Mouse (Mus musculus): ENCODE measurements at regions not wholly inside any gene's neighbourhood (a gene's known extent, or its start where the extent isn't known, plus 50 kb on each side); places are given as distances from the start of the nearest gene placed in this dataset.

GRCm38 (mm10) chr10:43794587-43794986 lies 107.0 kb downstream of the Qrsl1 start:
- no peak for ATAC-seq (replicated peaks in 1 of 2; ENCODE audit: insufficient read depth in 1 of 2, low FRiP score in 2 of 2, low TSS enrichment in 1 of 2, low read depth in 1 of 2, poor library complexity in 2 of 2, severe bottlenecking in 2 of 2)

DNA sequence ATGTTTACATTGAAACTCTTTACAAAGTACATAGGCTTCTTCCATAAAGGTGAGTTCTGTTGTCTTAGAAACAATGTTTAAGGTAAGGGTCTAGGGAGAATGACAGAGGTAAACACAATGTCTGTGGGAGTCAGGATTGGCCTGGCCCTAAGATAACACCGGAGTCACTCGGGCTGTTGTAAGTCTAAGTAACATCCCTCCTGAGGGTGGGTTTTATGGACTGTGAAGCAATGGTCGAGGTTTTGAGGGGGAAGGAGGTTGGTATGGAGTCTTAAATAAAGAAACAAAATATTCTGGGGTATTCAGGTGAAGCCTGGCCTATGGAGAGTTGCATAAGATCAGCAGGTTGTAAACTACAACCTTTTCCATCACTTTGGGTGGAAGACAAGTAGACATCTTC lies 101.5 kb downstream of the Qrsl1 start:
- ATAC-seq (replicated peaks in 1 of 2; ENCODE audit: insufficient read depth in 1 of 2, low FRiP score in 2 of 2, low TSS enrichment in 1 of 2, low read depth in 1 of 2, poor library complexity in 2 of 2, severe bottlenecking in 2 of 2), result no peak

DNA sequence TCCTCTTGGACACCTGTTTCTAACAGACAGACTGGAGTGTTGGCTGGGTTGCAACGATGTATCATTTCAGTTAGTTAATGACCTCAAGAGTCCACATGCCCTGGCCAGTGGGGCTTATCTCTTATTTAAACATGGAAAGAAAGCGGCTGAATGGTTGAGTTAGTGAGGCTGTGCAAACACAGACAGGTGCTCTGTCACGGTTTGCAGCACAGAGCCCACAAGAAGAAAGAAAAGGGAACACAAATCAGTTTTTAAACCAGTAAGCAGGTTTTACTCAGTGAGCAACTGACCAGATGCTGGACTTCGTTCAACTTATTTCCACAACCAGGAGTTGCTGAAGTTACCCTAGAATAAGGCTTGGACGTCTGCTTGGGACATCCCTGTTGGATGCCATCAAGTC lies 86.3 kb downstream of the Qrsl1 start:
- no peak for ATAC-seq (replicated peaks in 1 of 2; ENCODE audit: insufficient read depth in 1 of 2, low FRiP score in 2 of 2, low TSS enrichment in 1 of 2, low read depth in 1 of 2, poor library complexity in 2 of 2, severe bottlenecking in 2 of 2)

- ATAC-seq (replicated peaks in 1 of 2; ENCODE audit: insufficient read depth in 1 of 2, low FRiP score in 2 of 2, low TSS enrichment in 1 of 2, low read depth in 1 of 2, poor library complexity in 2 of 2, severe bottlenecking in 2 of 2), result no peak
Observed at GRCm38 (mm10) chr10:43817522-43818198, 83.9 kb downstream of the Qrsl1 start.

DNA sequence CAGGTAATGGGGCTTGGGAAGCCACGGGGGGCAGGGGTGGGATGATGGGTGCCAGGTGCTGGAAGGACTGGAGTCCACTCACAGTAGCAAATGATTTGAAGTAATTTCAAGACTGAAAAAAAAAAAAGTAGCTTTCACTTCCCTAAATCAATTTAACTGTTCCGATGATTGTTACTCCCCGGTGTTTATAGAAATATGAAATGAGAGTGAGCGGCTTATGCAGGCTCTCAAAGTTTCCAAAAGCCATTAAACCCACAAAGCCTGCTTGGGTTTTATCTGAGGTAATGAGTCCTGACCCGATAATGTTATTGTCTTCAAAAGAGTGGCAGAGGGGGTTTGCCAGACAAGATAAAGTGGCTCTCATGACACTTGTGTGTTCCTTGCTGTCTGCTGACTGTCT lies 82.9 kb downstream of the Qrsl1 start:
- ATAC-seq (replicated peaks in 1 of 2; ENCODE audit: insufficient read depth in 1 of 2, low FRiP score in 2 of 2, low TSS enrichment in 1 of 2, low read depth in 1 of 2, poor library complexity in 2 of 2, severe bottlenecking in 2 of 2), result no peak; a peak in 1 of 4 replicates

DNA sequence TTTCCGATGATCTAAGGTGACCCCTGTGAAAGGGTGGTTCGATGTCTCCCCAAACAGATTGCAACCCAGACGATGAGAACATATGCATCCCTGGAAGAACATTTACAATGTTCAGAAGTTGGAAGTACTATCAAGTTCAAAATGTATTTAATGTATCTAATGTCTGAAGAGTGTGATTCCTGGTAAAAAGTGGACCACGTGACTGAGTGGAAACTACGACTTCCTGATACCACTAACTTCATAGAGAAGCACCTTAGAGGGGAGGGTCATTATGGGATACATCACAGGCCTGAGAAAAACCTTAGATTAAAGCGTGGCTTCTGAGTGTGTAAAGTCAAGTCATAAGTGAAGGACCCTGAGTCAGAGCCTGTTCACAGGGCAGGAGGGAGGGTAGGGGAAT lies 82.1 kb downstream of the Qrsl1 start:
- ATAC-seq (replicated peaks in 1 of 2; ENCODE audit: insufficient read depth in 1 of 2, low FRiP score in 2 of 2, low TSS enrichment in 1 of 2, low read depth in 1 of 2, poor library complexity in 2 of 2, severe bottlenecking in 2 of 2), result no peak

DNA sequence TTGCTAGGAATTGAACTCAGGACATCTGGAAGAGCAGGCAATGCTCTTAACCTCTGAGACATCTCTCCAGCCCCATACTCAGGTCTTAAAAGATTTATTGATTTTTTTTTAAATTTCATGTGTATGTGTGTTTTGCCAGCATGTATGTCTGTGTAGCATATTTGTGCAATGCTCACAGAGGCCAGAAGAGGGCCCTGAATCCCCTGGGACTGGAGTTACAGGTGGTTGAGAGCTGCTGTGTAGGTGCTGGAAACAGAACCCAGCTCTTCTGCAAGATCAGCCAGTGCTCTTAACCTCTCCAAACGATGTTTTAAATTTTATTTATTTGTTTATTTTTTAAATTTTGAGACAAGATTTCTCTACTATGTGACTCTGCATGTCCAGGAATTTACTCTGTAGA lies 78.9 kb downstream of the Qrsl1 start:
- ATAC-seq (replicated peaks in 1 of 2; ENCODE audit: insufficient read depth in 1 of 2, low FRiP score in 2 of 2, low TSS enrichment in 1 of 2, low read depth in 1 of 2, poor library complexity in 2 of 2, severe bottlenecking in 2 of 2), result no peak

DNA sequence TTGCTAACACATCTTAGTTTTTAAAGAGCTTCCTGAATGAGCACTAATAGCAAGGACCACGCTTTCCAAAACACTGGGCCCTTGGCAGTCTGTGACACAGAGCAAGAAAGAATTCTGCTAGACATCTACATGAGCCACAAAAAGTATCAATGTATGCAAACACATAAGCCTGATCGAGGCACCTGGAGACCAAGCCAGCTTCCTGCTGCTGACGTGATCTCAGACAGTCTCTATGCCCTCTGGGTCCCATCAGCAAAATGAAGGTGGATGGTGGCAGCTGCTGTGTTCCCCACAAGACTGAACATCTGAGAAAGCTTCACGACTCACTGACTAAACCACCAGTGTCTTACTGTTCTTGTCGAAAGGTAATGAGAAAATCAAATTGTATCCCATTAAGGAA lies 77.5 kb downstream of the Qrsl1 start:
- ATAC-seq (replicated peaks in 1 of 2; ENCODE audit: insufficient read depth in 1 of 2, low FRiP score in 2 of 2, low TSS enrichment in 1 of 2, low read depth in 1 of 2, poor library complexity in 2 of 2, severe bottlenecking in 2 of 2), result no peak

Data from hematopoietic stem cell, adult 5-6 weeks (primary cell).